Mouse (Mus musculus): ENCODE measurements around the gene Bmp6. TPM values are rescaled to one million over a fixed set of nuclear protein-coding genes. Genes with fewer than 3 reads are reported as not detected.

The Bmp6 gene
- total RNA-seq, 2 experiments from 2014 or later, result 18.8 to 20.3 TPM

DNA sequence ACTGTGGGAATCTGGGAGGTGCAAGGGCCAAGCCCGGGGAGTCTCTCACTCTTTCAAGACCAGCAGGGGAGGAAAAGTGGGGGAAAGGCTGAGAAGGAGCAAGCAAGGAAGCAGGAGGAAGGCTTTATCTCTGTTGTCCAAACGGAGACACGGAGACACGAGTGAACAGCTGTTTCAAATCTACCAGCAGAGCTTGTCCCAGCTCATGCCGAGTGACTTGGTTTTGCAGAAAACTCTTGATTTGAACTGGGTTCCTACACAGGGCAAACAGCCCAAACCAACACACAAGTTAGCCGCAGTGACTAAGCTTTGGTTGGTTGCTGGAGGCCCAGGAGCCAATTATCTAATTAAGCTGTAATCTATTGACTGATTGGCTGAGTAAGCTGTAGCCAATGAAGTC, 189.1 kb downstream of the Bmp6 start:
- DNase-seq, result peak; percentile 28 to 32
- intact Hi-C loops (cut with DNase I), result no loop called here

DNA sequence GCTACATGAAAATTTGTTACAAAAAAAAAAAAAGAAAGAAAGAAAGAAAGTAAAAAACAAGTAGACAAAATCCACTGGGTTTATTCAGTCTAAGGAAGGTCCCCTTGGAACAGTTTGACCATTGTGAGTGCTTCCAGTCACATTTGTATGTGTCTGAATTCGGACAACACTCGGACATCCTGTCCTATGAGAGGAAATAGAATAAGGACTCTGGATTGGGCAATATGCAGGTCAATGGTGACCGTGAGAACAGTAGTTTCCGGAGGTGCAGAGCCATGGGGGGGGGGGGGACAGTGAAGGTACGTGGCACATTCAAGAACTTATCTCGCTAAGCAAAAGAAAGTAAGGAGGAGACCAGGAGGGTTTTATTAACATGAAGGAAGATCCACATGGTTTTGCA, 189.8 kb downstream of the Bmp6 start:
- intact Hi-C loops (cut with DNase I), result no loop called here
- no peak for DNase-seq

DNA sequence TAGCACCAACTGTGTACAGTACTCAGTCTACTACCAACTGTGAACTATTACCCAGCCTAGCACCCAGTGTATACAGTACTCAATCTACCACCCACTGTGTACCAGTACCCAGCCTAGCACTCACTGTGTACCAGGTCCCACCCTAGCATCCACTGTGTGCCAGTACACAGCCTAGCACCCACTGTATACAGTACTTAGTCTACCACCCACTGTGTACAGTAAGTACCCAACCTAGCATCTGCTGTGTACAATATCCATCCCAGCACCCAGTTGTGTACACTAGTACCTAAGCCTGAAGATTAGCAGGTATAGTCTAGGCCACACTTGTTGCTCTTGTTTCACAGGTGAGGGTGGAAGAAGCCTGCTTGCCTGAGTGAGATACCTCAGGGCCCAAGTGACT, 192.6 kb downstream of the Bmp6 start:
- intact Hi-C loops (cut with DNase I), result no loop called here
- no peak for DNase-seq

DNA sequence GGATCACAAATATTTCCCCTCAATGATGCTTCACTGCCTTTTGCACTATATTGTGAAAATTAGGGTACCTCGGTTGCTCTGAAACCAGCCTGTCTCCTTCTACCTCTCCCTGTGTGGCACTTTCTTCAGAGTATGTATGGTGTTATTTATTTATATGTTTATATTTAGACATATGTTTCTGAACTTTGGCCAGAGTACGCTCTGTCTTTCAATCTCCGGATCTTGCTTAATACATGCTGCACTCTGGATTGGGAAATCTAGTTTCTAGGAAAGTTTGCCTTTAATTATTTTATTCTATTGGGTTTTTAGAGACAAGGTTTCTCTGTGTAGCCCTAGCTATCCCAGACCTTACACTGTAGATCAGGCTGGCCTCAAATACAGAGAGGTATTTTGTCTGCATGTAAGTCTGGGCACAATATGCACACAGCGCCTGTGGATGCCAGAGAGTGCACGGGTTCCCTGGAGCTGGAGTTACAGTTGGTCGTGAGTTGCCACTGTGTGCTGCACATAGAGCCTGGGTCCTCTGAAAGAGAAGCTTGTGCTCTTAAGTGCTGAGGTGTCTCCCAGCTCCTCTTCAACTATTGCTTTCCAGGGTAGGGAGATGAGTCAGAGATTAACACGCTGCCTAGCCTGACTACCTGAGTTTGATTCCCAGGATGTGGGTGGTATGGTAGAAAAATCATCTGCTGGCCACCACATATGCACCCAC, 194.4 kb downstream of the Bmp6 start:
- intact Hi-C loops (cut with DNase I), result no loop called here
- DNase-seq, result no peak

DNA sequence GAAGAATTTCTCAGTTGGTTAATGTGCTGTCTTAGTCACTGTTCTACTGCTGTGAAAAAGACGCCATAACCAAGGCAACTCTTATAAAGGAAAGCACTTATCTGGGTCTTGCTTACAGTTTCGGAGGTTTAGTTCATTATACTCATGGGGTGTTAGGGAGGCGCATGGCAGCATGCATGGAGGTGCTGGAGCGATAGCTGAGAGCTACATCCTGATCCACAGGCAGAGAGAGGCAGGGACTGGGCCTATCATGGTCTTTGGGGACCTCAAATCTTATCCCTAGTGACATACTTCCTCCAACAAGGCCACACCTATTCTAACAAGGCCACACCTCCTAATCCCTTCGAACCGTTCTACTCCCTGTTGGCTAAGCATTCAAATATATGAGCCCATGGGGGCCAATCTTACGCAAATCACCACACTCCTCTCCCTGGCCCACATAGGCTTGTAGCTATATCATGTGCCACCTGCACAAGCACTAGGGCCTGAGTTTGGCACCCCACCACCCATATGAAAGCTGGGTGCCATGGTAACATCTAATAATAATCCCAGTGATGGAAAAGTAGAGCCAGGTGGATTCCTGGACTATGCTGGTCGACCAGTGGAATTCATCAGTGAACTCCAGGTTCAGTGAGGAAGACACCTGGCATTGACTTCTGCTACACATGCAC, 198.7 kb downstream of the Bmp6 start:
- intact Hi-C loops (cut with DNase I), result no loop called here
- DNase-seq, result no peak

DNA sequence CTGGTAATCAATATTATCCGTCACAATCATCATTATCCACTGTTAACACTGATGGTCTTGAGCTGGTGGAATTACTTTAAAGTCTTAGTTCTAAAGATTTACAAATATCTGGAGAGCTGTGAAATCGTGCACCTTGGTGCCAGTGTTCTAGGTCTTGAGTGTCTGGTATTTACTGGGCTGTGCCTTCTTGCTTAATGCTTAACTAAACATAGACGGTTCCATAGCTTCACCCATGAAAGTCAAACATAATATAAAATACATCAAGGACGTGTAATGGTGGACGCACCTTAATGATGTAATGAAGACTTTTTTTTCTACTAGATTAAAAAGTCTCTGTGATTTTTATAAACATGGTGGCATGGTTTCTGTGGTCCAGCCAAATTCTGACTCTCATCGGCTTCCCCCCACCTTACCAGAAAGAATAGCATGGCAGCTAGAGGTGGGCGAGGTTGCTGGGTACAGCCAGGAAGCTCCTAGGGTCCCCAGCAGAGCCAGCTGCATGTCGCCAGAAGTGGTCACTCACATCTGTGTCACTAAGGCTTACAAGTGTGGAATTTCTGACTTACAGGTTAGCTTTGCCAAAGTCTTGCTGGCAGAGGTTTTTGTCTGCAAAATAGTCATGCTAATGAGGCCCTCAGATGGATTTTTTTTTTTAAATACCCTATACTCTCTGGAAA, 200.0 kb downstream of the Bmp6 start:
- intact Hi-C loops (cut with DNase I), result no loop called here
- no peak for DNase-seq

DNA sequence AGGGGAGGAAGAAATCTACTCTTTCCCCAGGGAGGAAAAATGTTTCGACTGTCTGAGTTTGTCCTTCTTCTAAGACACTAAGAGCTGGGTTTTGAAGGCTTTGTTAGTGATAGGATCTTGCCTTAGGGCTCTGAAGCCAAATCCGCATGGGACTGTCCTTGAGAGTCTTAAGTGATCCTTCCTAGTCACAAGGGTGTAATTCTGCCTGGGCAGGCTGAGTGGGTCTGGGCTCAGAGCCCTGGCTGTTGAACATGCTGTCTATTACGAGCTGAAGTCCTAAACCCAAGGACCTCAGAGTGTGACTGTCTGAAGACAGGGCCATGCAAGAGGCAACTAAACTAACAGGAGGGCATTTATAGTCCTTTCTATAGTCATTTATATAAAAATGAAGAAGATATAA, 200.6 kb downstream of the Bmp6 start:
- intact Hi-C loops (cut with DNase I), result no loop called here
- peak in 1 of 2 experiments; percentile 20 for DNase-seq

DNA sequence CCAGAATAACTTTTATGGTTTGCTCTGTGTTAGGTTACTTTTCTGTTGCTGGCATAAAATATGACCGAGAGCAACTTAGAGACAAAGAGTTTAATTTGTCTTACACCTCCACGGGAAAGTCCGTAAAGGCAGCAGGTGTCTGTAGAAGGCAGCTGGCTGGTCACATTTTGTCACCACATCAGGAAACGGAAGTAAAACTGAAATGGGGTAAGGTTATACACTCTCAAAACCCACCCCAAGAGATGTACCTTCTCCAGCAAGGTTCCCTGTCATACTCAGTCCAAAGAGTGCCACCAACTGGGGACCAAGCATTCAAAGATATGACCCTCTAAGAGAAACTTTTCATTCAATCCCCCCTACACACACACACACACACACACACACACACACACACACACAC, 201.8 kb downstream of the Bmp6 start:
- intact Hi-C loops (cut with DNase I), result no loop called here

DNA sequence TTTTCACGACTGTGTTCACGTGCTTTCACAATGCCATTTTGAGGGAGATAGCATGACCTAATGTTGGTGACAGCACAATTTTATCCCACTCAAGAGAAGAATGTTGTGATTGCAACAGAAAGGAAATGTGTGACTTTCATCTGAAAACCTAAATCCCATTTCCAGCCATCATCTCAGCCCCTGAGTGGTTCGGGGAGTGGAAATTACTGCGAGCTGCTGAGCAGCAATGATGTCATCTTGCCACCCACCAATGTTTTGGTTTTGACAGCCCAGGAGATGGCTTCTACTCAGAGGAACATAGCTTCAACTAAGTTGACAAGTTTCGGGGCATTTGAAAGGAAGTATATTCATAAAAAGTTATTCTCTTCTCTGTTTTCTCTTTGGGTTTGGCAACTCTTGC, 202.8 kb downstream of the Bmp6 start:
- no peak for DNase-seq
- intact Hi-C loops (cut with DNase I), result no loop called here

More for the DNA sequence above, 201.8 kb downstream of the Bmp6 start:
- DNase-seq, result no peak

DNA sequence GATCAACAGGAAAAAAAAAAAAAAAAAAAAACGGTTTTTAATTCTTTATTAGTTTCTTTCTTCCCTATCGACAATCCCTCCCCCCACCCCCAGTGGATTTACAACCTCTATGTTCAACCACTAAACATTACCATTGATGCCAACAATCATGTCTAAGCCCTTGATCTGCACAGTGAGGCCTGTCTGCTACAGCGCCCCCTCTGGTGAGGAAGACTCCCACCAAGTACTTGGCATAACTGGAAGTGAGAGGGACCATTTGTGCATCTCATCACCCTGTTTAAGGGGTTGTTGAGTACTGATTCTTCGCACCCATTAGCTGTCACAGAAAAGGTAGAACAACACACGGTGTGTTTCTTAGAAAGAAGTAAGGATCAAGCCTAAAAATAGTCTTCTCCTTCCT, 203.8 kb downstream of the Bmp6 start:
- intact Hi-C loops (cut with DNase I), result no loop called here

More for the DNA sequence above, 203.8 kb downstream of the Bmp6 start:
- DNase-seq, result no peak

Other genes starting within 250 kb of the Bmp6 start
- 100 to 1,000 TPM; 350 to 415 TPM for gene Dsp, start 193.8 kb upstream of the Bmp6 start, total RNA-seq (2021)
- 10 to 100 TPM; 10.7 to 11.0 TPM for gene Snrnp48, start 140.2 kb upstream of the Bmp6 start, total RNA-seq (2021)
- gene Txndc5, start 183.7 kb downstream of the Bmp6 start, total RNA-seq (2021), result 10 to 100 TPM; 68.5 to 71.9 TPM